Mouse (Mus musculus) MEL (cell line): ENCODE results near the gene Tmem145. TPM values are rescaled to one million over a fixed set of nuclear protein-coding genes. Genes with fewer than 3 reads are reported as not detected.
"Not testable (repeated sequence)": the region's sequence is repeated elsewhere in the genome, so short reads cannot be mapped to it uniquely, and the experiment has no call there.

ENCODE experiments used
- DNase-seq: peaks from one replicate; pipeline ENCODE4 v3.0.0; 2011; ENCODE audit warnings: low read depth, low spot score
- H3K27ac ChIP-seq: 2 replicates; pipeline ENCODE4 v1.5.1; 2012; ENCODE audit warnings: low read depth, mild to moderate bottlenecking, control low read depth, low read length, moderate library complexity; ENCODE audit not compliant: control insufficient read depth
- H3K27me3 ChIP-seq, 2 experiments: fragments of 150-350 bp in 1 of 2; sonication (generic) in 1 of 2; 2 replicates each; pipeline ENCODE4 v1.6.1; 2012; ENCODE audit warnings: low read length in 2 of 2, mild to moderate bottlenecking in 2 of 2, improper control_type of control experiment in 1 of 2, moderate library complexity in 1 of 2; ENCODE audit not compliant: insufficient read depth in 2 of 2, control insufficient read depth in 1 of 2
- H3K36me3 ChIP-seq, 2 experiments: 2 replicates each; pipeline ENCODE4 v1.6.1; 2012 to 2014; ENCODE audit warnings: low read length in 2 of 2, improper control_type of control experiment in 1 of 2, inconsistent platforms in 1 of 2, mild to moderate bottlenecking in 1 of 2; ENCODE audit not compliant: insufficient read depth in 2 of 2, control insufficient read depth in 1 of 2
- H3K4me1 ChIP-seq, 2 experiments: fragments of 150-350 bp in 1 of 2; sonication (generic) in 1 of 2; 2 replicates each; pipeline ENCODE4 v1.6.1; 2012; ENCODE audit warnings: low read length in 2 of 2, improper control_type of control experiment in 1 of 2, mild to moderate bottlenecking in 1 of 2; ENCODE audit not compliant: insufficient read depth in 2 of 2, control insufficient read depth in 1 of 2
- H3K4me3 ChIP-seq, 2 experiments: fragments of 150-350 bp in 1 of 2; sonication (generic) in 1 of 2; 2 replicates each; pipeline ENCODE4 v1.5.1; 2012; ENCODE audit warnings: low read depth in 2 of 2, low read length in 2 of 2, mild to moderate bottlenecking in 2 of 2, moderate library complexity in 2 of 2, control low read depth in 1 of 2, improper control_type of control experiment in 1 of 2; ENCODE audit not compliant: control insufficient read depth in 1 of 2, insufficient read depth in 1 of 2
- H3K79me2 ChIP-seq: 2 replicates; pipeline ENCODE4 v1.6.1; 2012; ENCODE audit warnings: mild to moderate bottlenecking, low read length, moderate library complexity; ENCODE audit not compliant: control insufficient read depth, poor library complexity, insufficient read depth
- H3K9ac ChIP-seq: 2 replicates; pipeline ENCODE4 v1.6.1; 2012; ENCODE audit warnings: low read depth, mild to moderate bottlenecking, control low read depth, low read length, moderate library complexity; ENCODE audit not compliant: control insufficient read depth, poor library complexity, severe bottlenecking
- H3K9me3 ChIP-seq: fragments of 150-350 bp; sonication (generic); replicated peaks from 2 replicates; pipeline ENCODE4 v1.6.1; 2012; ENCODE audit warnings: mild to moderate bottlenecking, low read length, improper control_type of control experiment, moderate library complexity; ENCODE audit not compliant: insufficient read depth
- EP300 ChIP-seq, 2 experiments: IDR thresholded peaks; 2 replicates each; pipeline ENCODE4 v1.6.1; 2011; ENCODE audit warnings: improper control_type of control experiment in 2 of 2, low read length in 2 of 2, low read depth in 1 of 2, mild to moderate bottlenecking in 1 of 2
- ETS1 ChIP-seq: IDR thresholded peaks from 2 replicates; pipeline ENCODE4 v1.6.1; 2012; ENCODE audit warnings: low read depth, mild to moderate bottlenecking, inconsistent platforms, low read length, improper control_type of control experiment, moderate library complexity
- GATA1 ChIP-seq: IDR thresholded peaks from 2 replicates; pipeline ENCODE4 v1.6.1; 2011; ENCODE audit warnings: low read depth, low read length, improper control_type of control experiment
- POLR2AphosphoS2 ChIP-seq: IDR thresholded peaks from 2 replicates; pipeline ENCODE4 v1.6.1; 2011; ENCODE audit warnings: low read length, improper control_type of control experiment
- RAD21 ChIP-seq: IDR thresholded peaks from 2 replicates; pipeline ENCODE4 v1.6.1; 2011; ENCODE audit warnings: mild to moderate bottlenecking, low read depth, low read length, improper control_type of control experiment
- TAL1 ChIP-seq: IDR thresholded peaks from 2 replicates; pipeline ENCODE4 v1.6.1; 2012; ENCODE audit warnings: mild to moderate bottlenecking, inconsistent platforms, low read length, moderate library complexity, mixed read lengths
- TBP ChIP-seq: IDR thresholded peaks from 2 replicates; pipeline ENCODE4 v1.8.0; 2011; ENCODE audit warnings: low read depth, low read length, improper control_type of control experiment
- TCF12 ChIP-seq: IDR thresholded peaks from 2 replicates; pipeline ENCODE4 v1.6.1; 2014; ENCODE audit warnings: low read depth, mild to moderate bottlenecking, inconsistent platforms, low read length, improper control_type of control experiment, moderate library complexity
- USF2 ChIP-seq, 2 experiments: IDR thresholded peaks; 2 replicates each; pipeline ENCODE4 v1.6.1; 2011 to 2012; ENCODE audit warnings: improper control_type of control experiment in 2 of 2, low read length in 2 of 2, borderline replicate concordance in 1 of 2, inconsistent platforms in 1 of 2, low read depth in 1 of 2, mild to moderate bottlenecking in 1 of 2; ENCODE audit not compliant: insufficient read depth in 1 of 2
- ZNF384 ChIP-seq: IDR thresholded peaks from 2 replicates; pipeline ENCODE4 v1.6.1; 2012; ENCODE audit warnings: low read depth, mild to moderate bottlenecking, inconsistent platforms, low read length, improper control_type of control experiment
- polyA plus RNA-seq, 2 experiments: library from polyadenylated mRNA; stranded (reverse) in 1 of 2; unstranded in 1 of 2; fragments of >175 nt in 1 of 2; fragments of >200 nt in 1 of 2; gene quantifications; 2 replicates each; pipeline versions ENCODE4 v1.2.1 to v1.2.4; 2012; ENCODE audit warnings: low replicate concordance in 2 of 2, low read depth in 1 of 2; ENCODE audit not compliant: insufficient read length in 2 of 2, insufficient read depth in 1 of 2, missing spikeins in 1 of 2
- total RNA-seq: library from RNA; depleted of rRNA; stranded (reverse); fragments of 300-350 nt; gene quantifications from 2 replicates; pipeline ENCODE4 v1.2.3, GENCODE M21; 2012

Gene Tmem145
- total and polyA plus RNA-seq, 3 experiments, result not detected

DNA sequence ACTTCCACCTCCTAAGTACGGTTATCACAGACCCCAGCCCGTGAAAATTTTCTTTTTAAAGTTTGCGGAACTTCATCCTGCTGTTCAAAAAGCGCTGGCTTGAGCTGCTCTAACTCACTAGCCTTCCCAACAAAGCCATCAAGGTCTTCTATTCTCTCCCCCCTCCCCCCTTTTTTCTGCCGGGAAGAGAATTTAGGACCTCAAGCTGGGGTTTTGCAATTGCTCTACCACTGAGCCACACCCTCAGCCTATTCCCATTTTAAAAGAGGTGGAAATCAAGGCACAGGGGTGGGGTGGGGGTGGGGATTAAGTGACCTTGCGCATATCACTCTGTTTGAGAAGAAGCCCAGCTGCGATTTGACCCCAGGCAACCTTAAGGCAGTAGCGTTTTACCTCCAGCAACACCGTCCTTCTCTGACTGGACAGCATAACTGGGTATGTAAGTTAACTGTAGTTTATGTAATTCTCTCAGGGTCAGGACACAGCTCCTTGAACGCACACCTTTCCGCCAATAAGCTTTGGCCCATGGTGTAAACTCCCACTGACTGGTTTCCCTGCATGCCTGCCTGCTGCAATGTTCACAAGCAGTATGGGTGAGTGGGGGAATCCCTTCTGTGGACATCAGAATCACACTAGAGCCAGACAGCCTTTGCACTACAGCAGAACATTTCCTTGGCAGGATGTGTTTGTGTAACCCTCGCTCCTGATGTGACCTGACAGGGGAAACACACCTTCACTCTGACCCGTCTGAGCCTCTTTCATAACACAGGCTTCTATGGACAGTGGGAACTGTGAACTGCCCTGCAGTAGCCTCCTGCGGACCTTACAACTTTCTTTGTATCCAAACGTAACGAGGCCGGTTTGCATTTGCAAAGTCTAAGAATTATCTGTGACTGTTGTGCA is 41.7 kb upstream of the Tmem145 start:
- no peak overlapping the region for H3K9ac ChIP-seq
- no peak for DNase-seq
- TF ChIP-seq POLR2AphosphoS2, result no peak
- H3K36me3 ChIP-seq, result peaks cover 0 to 12% of the 10 kb centered on the region in 2 experiments; a peak in 2 of 4 replicates
- no peaks in the 10 kb centered on the region for H3K27me3 ChIP-seq
- H3K4me3 ChIP-seq, result no peak overlapping the region
- peaks cover 9% of the 10 kb centered on the region for H3K79me2 ChIP-seq
- H3K27ac ChIP-seq, result no peak overlapping the region
- peaks cover 7 to 14% of the 10 kb centered on the region in 2 experiments; a peak in 3 of 4 replicates for H3K4me1 ChIP-seq
- no peaks in the 10 kb centered on the region for H3K9me3 ChIP-seq

DNA sequence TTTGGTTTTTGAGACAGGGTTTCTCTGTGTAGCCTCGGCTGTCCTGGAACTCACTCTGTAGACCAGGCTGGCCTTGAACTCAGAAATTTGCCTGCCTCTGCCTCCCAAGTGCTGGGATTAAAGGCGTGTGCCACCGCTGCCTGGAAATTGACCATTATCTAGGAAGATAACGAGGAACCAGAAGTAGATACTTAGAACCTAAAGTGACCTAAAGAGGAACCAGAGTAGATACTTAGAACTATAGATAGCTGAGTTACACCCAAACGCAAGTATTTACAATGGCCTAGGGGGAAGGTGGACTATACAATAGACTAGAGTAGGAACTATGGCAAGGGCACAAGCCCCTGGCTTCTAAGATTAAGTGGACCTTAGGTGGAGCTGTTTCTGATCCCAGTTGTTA is 40.2 kb upstream of the Tmem145 start:
- Histone ChIP-seq H3K27ac (peak overlapping the region; percentile 93), H3K4me1 (peaks cover 7 to 26% of the 10 kb centered on the region in 2 experiments; a peak in 3 of 4 replicates), H3K36me3 (peaks cover 0 to 20% of the 10 kb centered on the region in 2 experiments; a peak in 2 of 4 replicates), H3K79me2 (peaks cover 19% of the 10 kb centered on the region)
- peak; percentile 62 for DNase-seq
- H3K4me3 ChIP-seq, H3K9ac ChIP-seq, H3K27me3 ChIP-seq, H3K9me3 ChIP-seq: not testable (repeated sequence)
- TF ChIP-seq EP300 (IDR thresholded peaks at IDR 0.05; ENCODE audit: low read depth in 1 of 2, low read length in 2 of 2), result peak in 1 of 2 experiments; percentile 57; a peak in 3 of 4 replicates
- TF ChIP-seq TCF12, result 0 out of 2 replicates have a peak, but pooled peaks have one; percentile 18
- TF ChIP-seq ZNF384, result 0 out of 2 replicates have a peak, but pooled peaks have one; percentile 18
- TF ChIP-seq GATA1, result peak; percentile 75
- 0 out of 2 replicates have a peak, but pooled peaks have one; percentile 42 for TF ChIP-seq TBP

GRCm38 (mm10) chr7:25266180-25266962 is 39.5 kb upstream of the Tmem145 start:
- H3K27me3 ChIP-seq, result no peaks in the 10 kb centered on the region
- H3K27ac ChIP-seq, result peak overlapping the region; percentile 93
- peak overlapping the region in 1 of 2 experiments; percentile 9; a peak in 1 of 4 replicates for H3K4me3 ChIP-seq
- peaks cover 0 to 20% of the 10 kb centered on the region in 2 experiments; a peak in 2 of 4 replicates for H3K36me3 ChIP-seq
- peak; percentile 65 for DNase-seq
- TF ChIP-seq RAD21 (no peak), TAL1 (no peak), ETS1 (0 out of 2 replicates have a peak, but pooled peaks have one; percentile 0), USF2 (IDR thresholded peaks at IDR 0.05; ENCODE audit: borderline replicate concordance in 1 of 2, insufficient read depth in 1 of 2, low read depth in 1 of 2, low read length in 2 of 2) (no peak)
- peaks cover 7 to 26% of the 10 kb centered on the region in 2 experiments; a peak in 3 of 4 replicates for H3K4me1 ChIP-seq
- H3K9me3 ChIP-seq, result no peaks in the 10 kb centered on the region
- peaks cover 20% of the 10 kb centered on the region for H3K79me2 ChIP-seq
- H3K9ac ChIP-seq, result peak overlapping the region; percentile 61
